17 mouse cellular contexts compared by ENCODE assay signal in the genomic region with DNA sequence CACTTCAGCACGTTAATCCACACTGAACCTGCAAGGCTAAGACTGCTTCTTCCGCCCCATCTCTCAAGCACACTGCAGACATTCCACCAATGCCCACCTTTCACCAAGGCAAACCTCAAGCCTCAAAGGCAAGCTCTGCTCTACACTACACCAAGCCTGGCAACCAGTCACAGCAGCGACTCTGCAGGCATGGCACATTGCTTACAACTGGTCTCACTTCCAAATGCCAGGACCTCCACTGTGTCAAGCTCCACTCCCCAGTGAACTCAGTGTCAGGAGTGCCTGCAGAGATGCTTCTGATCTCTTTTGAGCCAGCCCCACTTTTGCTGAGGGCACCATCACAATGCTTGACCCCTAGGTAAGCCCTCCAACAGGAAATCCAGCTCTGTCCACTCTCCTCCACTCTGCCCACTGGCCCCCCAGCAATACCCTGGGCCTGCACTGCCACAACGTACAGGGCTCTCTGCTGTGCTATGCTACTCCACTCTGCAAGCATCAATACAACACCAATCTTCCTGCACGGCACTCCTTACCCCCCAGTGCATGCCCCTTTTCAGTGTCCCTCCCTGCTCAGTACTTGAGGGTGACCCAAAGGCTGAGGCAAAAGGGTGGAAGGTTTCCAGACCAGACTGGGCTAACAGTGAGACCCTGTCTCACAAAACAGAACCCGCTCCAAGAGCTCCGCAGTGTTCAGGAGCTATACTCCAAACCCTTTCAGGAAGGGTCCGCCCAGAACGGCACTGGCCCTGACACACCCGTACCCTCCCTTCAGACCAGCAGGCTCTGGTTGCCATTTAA. TPM values are rescaled to one million over a fixed set of nuclear protein-coding genes. Genes with fewer than 3 reads are reported as not detected.
DNase-seq lines count a peak whose midpoint lies in the region; ATAC-seq and TF ChIP-seq lines count a peak whose summit lies in the region.
"Had no signal": no experiment of that assay in that cellular context is flagged by ENCODE, and none has a peak within 500 bp of the region (broad histone marks: within the 10 kb centered on the region; RNA-seq: fewer than 3 reads in every experiment).

No protein-coding gene starts in this region.

- H3K9me3 ChIP-seq in liver, embryonic 13.5 days (replicated peaks), result no peaks in the 10 kb centered on the region
- H3K9me3 ChIP-seq in liver, postnatal 0 days (ENCODE audit: low read length), result no peaks in the 10 kb centered on the region
- no peaks in the 10 kb centered on the region for H3K9me3 ChIP-seq in embryonic facial prominence, embryonic 11.5 days (replicated peaks; ENCODE audit: control insufficient read depth, low read length)
- H3K9me3 ChIP-seq in forebrain, postnatal 0 days (ENCODE audit: low read length), result no peaks in the 10 kb centered on the region
- H3K9me3 ChIP-seq in midbrain, embryonic 12.5 days, result no peaks in the 10 kb centered on the region
- H3K9me3 ChIP-seq: limb, embryonic 10.5 days had no signal

- ATAC-seq in liver, embryonic 13.5 days (ENCODE audit: low read depth), result no peak
- ATAC-seq in liver, postnatal 0 days, result no peak
- ATAC-seq in embryonic facial prominence, embryonic 11.5 days (replicated peaks; ENCODE audit: insufficient number of reproducible peaks, low FRiP score, low TSS enrichment, low read depth), result 0 out of 2 replicates have a peak, but pooled peaks have one; percentile 19
- 0 out of 2 replicates have a peak, but pooled peaks have one; percentile 9 for ATAC-seq in forebrain, postnatal 0 days
- ATAC-seq in midbrain, embryonic 12.5 days (ENCODE audit: low FRiP score, low read depth), result peak; percentile 31; the same call in 1 of the 2 replicates
- ATAC-seq: activated CD4-positive, CD25-positive, alpha-beta regulatory T cell, adult 4 months had no signal

- no peak for DNase-seq in liver, embryonic 13.5 days
- DNase-seq in liver, postnatal 0 days, result no peak
- DNase-seq in embryonic facial prominence, embryonic 11.5 days (ENCODE audit: low spot score), result no peak
- DNase-seq in forebrain, postnatal 0 days, result no peak
- no peak for DNase-seq in adrenal gland, adult 18-20 months (ENCODE audit: low spot score in 2 of 2)
- DNase-seq in ovary, adult 18-20 months (ENCODE audit: low spot score), result no peak
- DNase-seq in gastrocnemius, adult 8-10 months (ENCODE audit: low spot score in 2 of 2), result no peak
- DNase-seq: cerebellum, postnatal 36 days; heart, postnatal 10 days; kidney, adult 18-20 months; kidney, postnatal 25 days; lung, embryonic 14.5 days; right cerebral cortex, adult 18-20 months; thymus, adult 18-20 months had no signal

- H3K27ac ChIP-seq in liver, embryonic 13.5 days, result peak overlapping the region; percentile 56
- H3K27ac ChIP-seq in liver, postnatal 0 days (ENCODE audit: low read depth), result no peak overlapping the region
- no peak overlapping the region for H3K27ac ChIP-seq in embryonic facial prominence, embryonic 11.5 days (replicated peaks; ENCODE audit: low read depth, low read length)
- H3K27ac ChIP-seq in forebrain, postnatal 0 days (ENCODE audit: low read depth, low read length), result no peak overlapping the region
- H3K27ac ChIP-seq in midbrain, embryonic 12.5 days (replicated peaks), result no peak overlapping the region
- H3K27ac ChIP-seq: limb, embryonic 10.5 days had no signal

- H3K4me1 ChIP-seq in liver, embryonic 13.5 days (replicated peaks), result peaks cover 66% of the 10 kb centered on the region
- peaks cover 44% of the 10 kb centered on the region for H3K4me1 ChIP-seq in liver, postnatal 0 days (ENCODE audit: insufficient read depth)
- H3K4me1 ChIP-seq in embryonic facial prominence, embryonic 11.5 days (ENCODE audit: control insufficient read depth, insufficient read depth, low read length), result peaks cover 2% of the 10 kb centered on the region; the same call in 1 of the 2 replicates
- peaks cover 26% of the 10 kb centered on the region for H3K4me1 ChIP-seq in forebrain, postnatal 0 days (ENCODE audit: insufficient read depth)
- peaks cover 47% of the 10 kb centered on the region for H3K4me1 ChIP-seq in midbrain, embryonic 12.5 days

- H3K4me2 ChIP-seq in liver, embryonic 13.5 days, result no peak overlapping the region
- H3K4me2 ChIP-seq in liver, postnatal 0 days (ENCODE audit: low read depth, low read length), result no peak overlapping the region
- H3K4me2 ChIP-seq in embryonic facial prominence, embryonic 11.5 days (ENCODE audit: low read depth, low read length), result no peak overlapping the region
- H3K4me2 ChIP-seq in forebrain, postnatal 0 days (ENCODE audit: low read depth), result no peak overlapping the region
- no peak overlapping the region for H3K4me2 ChIP-seq in midbrain, embryonic 12.5 days (replicated peaks)
- H3K4me2 ChIP-seq: lung, embryonic 14.5 days had no signal

- 80% methylated on average over 10 of the region's 10 CpGs for WGBS in liver, embryonic 13.5 days (ENCODE audit: insufficient replicate concordance)
- 89% methylated on average over 10 of the region's 10 CpGs for WGBS in liver, postnatal 0 days (ENCODE audit: insufficient replicate concordance)
- 75% methylated on average over 10 of the region's 10 CpGs for WGBS in embryonic facial prominence, embryonic 11.5 days
- 73% methylated on average over 10 of the region's 10 CpGs for WGBS in forebrain, postnatal 0 days
- WGBS in midbrain, embryonic 12.5 days, result 78% methylated on average over 10 of the region's 10 CpGs

- H3K27me3 ChIP-seq in liver, embryonic 13.5 days, result no peaks in the 10 kb centered on the region
- no peaks in the 10 kb centered on the region for H3K27me3 ChIP-seq in liver, postnatal 0 days (ENCODE audit: insufficient read depth, low read length)
- no peaks in the 10 kb centered on the region for H3K27me3 ChIP-seq in embryonic facial prominence, embryonic 11.5 days (ENCODE audit: control insufficient read depth, insufficient read depth, low read length)
- H3K27me3 ChIP-seq in forebrain, postnatal 0 days (ENCODE audit: insufficient read depth, low read length), result no peaks in the 10 kb centered on the region
- no peaks in the 10 kb centered on the region for H3K27me3 ChIP-seq in midbrain, embryonic 12.5 days

- H3K9ac ChIP-seq in liver, embryonic 13.5 days, result peak overlapping the region; percentile 18
- H3K9ac ChIP-seq in liver, postnatal 0 days (replicated peaks), result no peak overlapping the region
- no peak overlapping the region for H3K9ac ChIP-seq in embryonic facial prominence, embryonic 11.5 days (replicated peaks; ENCODE audit: low read length)
- no peak overlapping the region for H3K9ac ChIP-seq in forebrain, postnatal 0 days
- no peak overlapping the region for H3K9ac ChIP-seq in midbrain, embryonic 12.5 days (replicated peaks)
- H3K9ac ChIP-seq: lung, embryonic 14.5 days had no signal

- no peak overlapping the region for H3K4me3 ChIP-seq in liver, embryonic 13.5 days (replicated peaks)
- H3K4me3 ChIP-seq in liver, postnatal 0 days (ENCODE audit: low read depth, low read length), result no peak overlapping the region
- H3K4me3 ChIP-seq in embryonic facial prominence, embryonic 11.5 days (ENCODE audit: low read depth, low read length), result no peak overlapping the region
- no peak overlapping the region for H3K4me3 ChIP-seq in forebrain, postnatal 0 days (ENCODE audit: low read depth, low read length)
- no peak overlapping the region for H3K4me3 ChIP-seq in midbrain, embryonic 12.5 days
- H3K4me3 ChIP-seq: limb, embryonic 10.5 days had no signal

- TF ChIP-seq EP300 in liver, postnatal 0 days (IDR thresholded peaks at IDR 0.05; ENCODE audit: low read depth), result no peak

- peaks cover 55% of the 10 kb centered on the region for H3K36me3 ChIP-seq in liver, embryonic 13.5 days
- H3K36me3 ChIP-seq in liver, postnatal 0 days (replicated peaks; ENCODE audit: insufficient read depth, low read length), result peaks cover 40% of the 10 kb centered on the region
- H3K36me3 ChIP-seq in embryonic facial prominence, embryonic 11.5 days (replicated peaks; ENCODE audit: control insufficient read depth, insufficient read depth, low read depth, low read length), result peaks cover 3% of the 10 kb centered on the region
- peaks cover 3% of the 10 kb centered on the region for H3K36me3 ChIP-seq in forebrain, postnatal 0 days (ENCODE audit: insufficient read depth)
- peaks cover 32% of the 10 kb centered on the region for H3K36me3 ChIP-seq in midbrain, embryonic 12.5 days

- TF ChIP-seq CTCF in liver, postnatal 0 days (IDR thresholded peaks at IDR 0.05; ENCODE audit: low read depth), result no peak
- no peak for TF ChIP-seq CTCF in forebrain, postnatal 0 days (IDR thresholded peaks at IDR 0.05; ENCODE audit: low read depth)

RNA-seq across cellular contexts. Expression of a gene that starts 6.8 kb away (rescaled TPM):
- 23.0 and 23.7 TPM in 2 replicates for polyA plus RNA-seq in liver, embryonic 13.5 days (2015; fragmentation: Nextera tagmentation; extraction: Ambion mirVana)
- 19.1 and 20.2 TPM in 2 replicates for polyA plus RNA-seq in liver, postnatal 0 days (2015; fragmentation: Nextera tagmentation; extraction: Ambion mirVana)
- polyA plus RNA-seq in embryonic facial prominence, embryonic 11.5 days (2014; fragmentation: Nextera tagmentation; extraction: Ambion mirVana), result 83.2 and 84.2 TPM in 2 replicates
- total RNA-seq in forebrain, postnatal 0 days (2014; rRNA removed), result 59.3 and 65.0 TPM in 2 replicates
- polyA plus RNA-seq in forebrain, postnatal 0 days (2015; fragmentation: Nextera tagmentation; extraction: Ambion mirVana), result 32.3 and 37.5 TPM in 2 replicates
- 83.7 and 96.5 TPM in 2 replicates for polyA plus RNA-seq in midbrain, embryonic 12.5 days (2016; fragmentation: Nextera tagmentation; extraction: Ambion mirVana)
- total RNA-seq in adrenal gland, adult 18-20 months (2021), result 10 to 100 TPM; 14.0 to 26.4 TPM
- total RNA-seq in gastrocnemius, adult 8-10 months (2022), result 10 to 100 TPM in 3 of 4 experiments, 1 to 10 TPM in 1; 8.7 to 13.1 (median 11.6) TPM

Comparison
In these comparisons a context has a peak if more than half of its experiments do, and no peak if none do; other contexts are left out.
1. ATAC-seq: peak in embryonic facial prominence, embryonic 11.5 days (single experiment), forebrain, postnatal 0 days (single experiment) and midbrain, embryonic 12.5 days (single experiment); none in liver, embryonic 13.5 days (single experiment) and liver, postnatal 0 days (single experiment).